24 mouse cellular contexts compared by ENCODE assay signal in the genomic region with DNA sequence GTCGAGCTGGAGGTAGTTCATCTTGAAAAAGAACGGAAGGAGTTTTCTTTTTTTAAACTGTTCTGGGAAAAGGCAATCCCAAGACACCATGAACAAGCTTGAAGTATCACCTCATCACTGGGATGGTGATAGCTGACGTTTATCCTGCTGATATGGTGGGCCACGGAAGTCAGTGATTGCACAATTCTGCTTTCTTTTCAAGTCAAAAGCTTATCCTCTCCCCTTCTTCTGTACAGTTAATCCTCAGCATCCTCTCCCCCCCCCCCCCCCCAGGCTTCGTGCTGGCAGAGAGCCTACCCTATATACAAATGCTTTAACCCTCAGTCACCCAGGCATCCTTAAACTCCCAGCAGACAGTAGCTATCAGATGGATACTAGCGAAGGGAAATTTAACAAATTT. TPM values are rescaled to one million over a fixed set of nuclear protein-coding genes. Genes with fewer than 3 reads are reported as not detected.
DNase-seq lines count a peak whose midpoint lies in the region; ATAC-seq and TF ChIP-seq lines count a peak whose summit lies in the region.
"Had no signal": no experiment of that assay in that cellular context is flagged by ENCODE, and none has a peak within 500 bp of the region (broad histone marks: within the 10 kb centered on the region; RNA-seq: fewer than 3 reads in every experiment).

No protein-coding gene starts in this region.

- no peaks in the 10 kb centered on the region for H3K9me3 ChIP-seq in intestine, embryonic 15.5 days
- no peaks in the 10 kb centered on the region for H3K9me3 ChIP-seq in intestine, postnatal 0 days (ENCODE audit: control insufficient read depth)
- no peaks in the 10 kb centered on the region for H3K9me3 ChIP-seq in midbrain, embryonic 16.5 days (replicated peaks; ENCODE audit: control insufficient read depth, low read length, poor library complexity, severe bottlenecking)
- H3K9me3 ChIP-seq in midbrain, embryonic 11.5 days (ENCODE audit: control insufficient read depth, low read length): no peaks in the 10 kb centered on the region
- no peaks in the 10 kb centered on the region for H3K9me3 ChIP-seq in hindbrain, embryonic 16.5 days (ENCODE audit: control insufficient read depth, low read length)
- H3K9me3 ChIP-seq: forebrain, embryonic 10.5 days; neural tube, embryonic 15.5 days had no signal

- no peak overlapping the region for H3K27ac ChIP-seq in intestine, embryonic 15.5 days
- no peak overlapping the region for H3K27ac ChIP-seq in intestine, postnatal 0 days (ENCODE audit: low read depth, low read length)
- no peak overlapping the region for H3K27ac ChIP-seq in midbrain, embryonic 16.5 days (ENCODE audit: low read length)
- H3K27ac ChIP-seq in midbrain, embryonic 11.5 days (ENCODE audit: low read depth, low read length): no peak overlapping the region
- no peak overlapping the region for H3K27ac ChIP-seq in cerebellum, adult 2 months (ENCODE audit: insufficient read depth, low read length)
- H3K27ac ChIP-seq in hindbrain, embryonic 16.5 days (ENCODE audit: low read depth, low read length): no peak overlapping the region
- H3K27ac ChIP-seq: forebrain, embryonic 10.5 days; kidney, postnatal 0 days; left cerebral cortex, adult 2 months; liver, embryonic 14.5 days; macrophage; neural tube, embryonic 15.5 days had no signal

- no peak overlapping the region for H3K4me3 ChIP-seq in intestine, embryonic 15.5 days (replicated peaks)
- no peak overlapping the region for H3K4me3 ChIP-seq in intestine, postnatal 0 days (ENCODE audit: low read depth, low read length)
- no peak overlapping the region for H3K4me3 ChIP-seq in midbrain, embryonic 16.5 days (ENCODE audit: low read depth, low read length)
- no peak overlapping the region for H3K4me3 ChIP-seq in midbrain, embryonic 11.5 days (ENCODE audit: low read depth, low read length)
- no peak overlapping the region for H3K4me3 ChIP-seq in cerebellum, adult 2 months (replicated peaks; ENCODE audit: insufficient read depth, low read depth, low read length)
- H3K4me3 ChIP-seq in hindbrain, embryonic 16.5 days (ENCODE audit: low read length): no peak overlapping the region
- H3K4me3 ChIP-seq: forebrain, embryonic 10.5 days; left cerebral cortex, adult 2 months; neural tube, embryonic 15.5 days had no signal

- DNase-seq in heart, adult 11 months: peak; percentile 27
- no peak for DNase-seq in heart, adult 9 months (ENCODE audit: low spot score in 2 of 2)
- DNase-seq in midbrain, embryonic 11.5 days (ENCODE audit: low spot score, missing footprints): no peak
- no peak for DNase-seq in cerebellum, adult 2 months
- DNase-seq: adrenal gland, postnatal 25 days; cerebellum, adult 9-11 months; gastrocnemius, postnatal 14 days; heart, adult 18-20 months; kidney, adult 2 months; layer of hippocampus, adult 9-11 months; right cerebral cortex, adult 18-20 months; right cerebral cortex, postnatal 4 days had no signal

- H3K36me3 ChIP-seq in intestine, embryonic 15.5 days: no peaks in the 10 kb centered on the region
- H3K36me3 ChIP-seq in intestine, postnatal 0 days (ENCODE audit: control insufficient read depth, insufficient read depth): peaks cover 8% of the 10 kb centered on the region; the same call in 1 of the 2 replicates
- H3K36me3 ChIP-seq in midbrain, embryonic 16.5 days (ENCODE audit: control insufficient read depth, insufficient read depth, low read length): no peaks in the 10 kb centered on the region
- H3K36me3 ChIP-seq in midbrain, embryonic 11.5 days (ENCODE audit: control insufficient read depth, insufficient read depth, low read length): no peaks in the 10 kb centered on the region
- no peaks in the 10 kb centered on the region for H3K36me3 ChIP-seq in hindbrain, embryonic 16.5 days (ENCODE audit: control insufficient read depth, insufficient read depth, low read length)
- H3K36me3 ChIP-seq: neural tube, embryonic 15.5 days had no signal

- ATAC-seq in intestine, embryonic 15.5 days: peak; percentile 35; the same call in 1 of the 2 replicates
- no peak for ATAC-seq in intestine, postnatal 0 days
- peak; percentile 39; the same call in 1 of the 2 replicates for ATAC-seq in midbrain, embryonic 16.5 days
- ATAC-seq in midbrain, embryonic 11.5 days (ENCODE audit: low FRiP score): no peak
- ATAC-seq in hindbrain, embryonic 16.5 days: no peak
- ATAC-seq: CD4-positive, CD25-positive, alpha-beta regulatory T cell, adult 4 months; forebrain, embryonic 16.5 days had no signal

- WGBS in intestine, embryonic 15.5 days: 37% methylated on average over 6 of the region's 6 CpGs
- 51% methylated on average over 6 of the region's 6 CpGs for WGBS in intestine, postnatal 0 days
- WGBS in midbrain, embryonic 16.5 days: 52% methylated on average over 5 of the region's 6 CpGs
- 74% methylated on average over 5 of the region's 6 CpGs for WGBS in midbrain, embryonic 11.5 days
- 60% methylated on average over 6 of the region's 6 CpGs for WGBS in cerebellum, adult 2 months
- 61% methylated on average over 6 of the region's 6 CpGs for WGBS in hindbrain, embryonic 16.5 days

- H3K4me2 ChIP-seq in intestine, embryonic 15.5 days (replicated peaks): no peak overlapping the region
- H3K4me2 ChIP-seq in intestine, postnatal 0 days (replicated peaks; ENCODE audit: low read depth): no peak overlapping the region
- H3K4me2 ChIP-seq in midbrain, embryonic 16.5 days (ENCODE audit: low read length): no peak overlapping the region
- H3K4me2 ChIP-seq in midbrain, embryonic 11.5 days: no peak overlapping the region
- H3K4me2 ChIP-seq in hindbrain, embryonic 16.5 days (ENCODE audit: low read length): no peak overlapping the region
- H3K4me2 ChIP-seq: neural tube, embryonic 15.5 days had no signal

- no peak overlapping the region for H3K9ac ChIP-seq in intestine, embryonic 15.5 days
- no peak overlapping the region for H3K9ac ChIP-seq in intestine, postnatal 0 days (ENCODE audit: low read depth, low read length)
- H3K9ac ChIP-seq in midbrain, embryonic 16.5 days (ENCODE audit: low read depth, low read length): no peak overlapping the region
- no peak overlapping the region for H3K9ac ChIP-seq in midbrain, embryonic 11.5 days (ENCODE audit: low read length)
- no peak overlapping the region for H3K9ac ChIP-seq in hindbrain, embryonic 16.5 days (ENCODE audit: low read depth, low read length)
- H3K9ac ChIP-seq: liver, embryonic 14.5 days; neural tube, embryonic 15.5 days had no signal

- H3K27me3 ChIP-seq in intestine, embryonic 15.5 days (replicated peaks): no peaks in the 10 kb centered on the region
- H3K27me3 ChIP-seq in intestine, postnatal 0 days (replicated peaks; ENCODE audit: control insufficient read depth, insufficient read depth, low read length): no peaks in the 10 kb centered on the region
- H3K27me3 ChIP-seq in midbrain, embryonic 16.5 days (ENCODE audit: control insufficient read depth, insufficient read depth, low read depth, low read length): no peaks in the 10 kb centered on the region
- no peaks in the 10 kb centered on the region for H3K27me3 ChIP-seq in midbrain, embryonic 11.5 days (ENCODE audit: control insufficient read depth, insufficient read depth, low read length)
- H3K27me3 ChIP-seq in cerebellum, adult 2 months (ENCODE audit: control insufficient read depth, insufficient read depth, low read length): no peaks in the 10 kb centered on the region
- H3K27me3 ChIP-seq in hindbrain, embryonic 16.5 days (replicated peaks; ENCODE audit: control insufficient read depth, insufficient read depth, low read length): no peaks in the 10 kb centered on the region
- H3K27me3 ChIP-seq: neural tube, embryonic 15.5 days had no signal

- TF ChIP-seq CTCF in intestine, postnatal 0 days (IDR thresholded peaks at IDR 0.05; ENCODE audit: low read depth): no peak
- TF ChIP-seq CTCF in cerebellum, adult 2 months (IDR thresholded peaks at IDR 0.05; ENCODE audit: borderline replicate concordance, insufficient read depth, low read depth, low read length): no peak

- 0 out of 2 replicates have a peak, but pooled peaks cover 4% of the 10 kb centered on the region for H3K4me1 ChIP-seq in intestine, embryonic 15.5 days (replicated peaks)
- H3K4me1 ChIP-seq in intestine, postnatal 0 days (replicated peaks; ENCODE audit: control insufficient read depth, insufficient read depth, low read length): no peaks in the 10 kb centered on the region
- no peaks in the 10 kb centered on the region for H3K4me1 ChIP-seq in midbrain, embryonic 16.5 days (ENCODE audit: control insufficient read depth, insufficient read depth, low read length)
- no peaks in the 10 kb centered on the region for H3K4me1 ChIP-seq in midbrain, embryonic 11.5 days (ENCODE audit: control insufficient read depth, insufficient read depth, low read length)
- no peaks in the 10 kb centered on the region for H3K4me1 ChIP-seq in cerebellum, adult 2 months (ENCODE audit: control insufficient read depth, insufficient read depth, low read length)
- H3K4me1 ChIP-seq in hindbrain, embryonic 16.5 days (ENCODE audit: control insufficient read depth, insufficient read depth, low read depth, low read length): no peaks in the 10 kb centered on the region
- H3K4me1 ChIP-seq: neural tube, embryonic 15.5 days had no signal

- no peak for TF ChIP-seq POLR2A in cerebellum, adult 2 months (IDR thresholded peaks at IDR 0.05; ENCODE audit: borderline replicate concordance, insufficient read depth, low read length)

RNA-seq across cellular contexts. Expression of a gene that starts 52.7 kb away (rescaled TPM):
- polyA plus RNA-seq in intestine, embryonic 15.5 days (2015; fragmentation: Nextera tagmentation; extraction: Ambion mirVana): 74.6 and 82.0 TPM in 2 replicates
- 44.1 and 45.5 TPM in 2 replicates for polyA plus RNA-seq in intestine, postnatal 0 days (2015; fragmentation: Nextera tagmentation; extraction: Ambion mirVana)
- polyA plus RNA-seq in midbrain, embryonic 16.5 days (2015; fragmentation: Nextera tagmentation; extraction: Ambion mirVana): 33.8 and 35.8 TPM in 2 replicates
- polyA plus RNA-seq in midbrain, embryonic 11.5 days (2014; fragmentation: Nextera tagmentation; extraction: Ambion mirVana): 77.6 and 83.1 TPM in 2 replicates
- 23.5 and 25.8 TPM in 2 replicates for polyA plus RNA-seq in cerebellum, adult 2 months (2012; rRNA removed)
- 30.8 and 36.0 TPM in 2 replicates for polyA plus RNA-seq in hindbrain, embryonic 16.5 days (2015; fragmentation: Nextera tagmentation; extraction: Ambion mirVana)

Comparison
In these comparisons a context has a peak if more than half of its experiments do, and no peak if none do; other contexts are left out.
1. ATAC-seq: peak in intestine, embryonic 15.5 days (single experiment) and midbrain, embryonic 16.5 days (single experiment); none in intestine, postnatal 0 days (single experiment), midbrain, embryonic 11.5 days (single experiment) and hindbrain, embryonic 16.5 days (single experiment).